Mouse (Mus musculus) left cerebral cortex, postnatal 14 days (tissue): ENCODE results near the gene 2310057N15Rik. TPM values are rescaled to one million over a fixed set of nuclear protein-coding genes. Genes with fewer than 3 reads are reported as not detected.
A peak's percentile ranks its signal among the peaks of the same experiment; 100 is the strongest.
"Not testable (repeated sequence)": the region's sequence is repeated elsewhere in the genome, so short reads cannot be mapped to it uniquely, and the experiment has no call there.

ENCODE experiments used
- DNase-seq, 2 experiments: peaks; one replicate each; pipeline ENCODE4 v3.0.0; 2021 to 2022; ENCODE audit warnings: low spot score in 2 of 2, mixed read lengths in 1 of 2
- intact Hi-C: fragments of 180-260 bp; cut with DNase I; formaldehyde crosslinking; loops from one replicate; pipeline ENCODE4 v1.15.1; 2025
- long read RNA-seq, 2 experiments: library from polyadenylated mRNA; stranded (forward); transcript quantifications; one replicate each; pipeline ENCODE4 v2.0.0; 2021
- total RNA-seq, 2 experiments: library from RNA; stranded (reverse); gene quantifications; 2 replicates each; pipeline ENCODE4 v1.2.3; 2021

The 2310057N15Rik gene
- not detected for total RNA-seq
- long read RNA-seq, experiment 1: 0 reads
- long read RNA-seq, experiment 2: 0 reads

DNA sequence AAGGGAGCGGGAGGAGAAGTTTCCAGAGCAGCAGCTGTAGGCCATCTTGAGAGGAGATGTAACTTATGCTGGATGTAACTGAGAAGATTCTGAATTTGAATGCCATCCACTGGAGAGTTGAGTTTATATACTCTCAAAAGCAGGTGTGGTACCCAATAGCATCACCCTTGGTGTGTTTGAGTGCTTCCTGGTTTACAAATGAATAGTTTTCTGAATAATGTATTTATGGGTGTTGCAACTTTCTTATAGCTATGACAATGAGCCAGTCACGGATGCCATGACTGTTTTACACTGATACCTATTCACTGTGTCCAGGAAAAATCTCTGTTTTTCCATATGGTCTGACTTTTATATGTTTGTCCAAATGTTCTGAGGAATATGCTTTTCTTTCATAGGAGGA lies at the start of gene 2310057N15Rik:
2310057N15Rik (minus strand) TSS at position 101 of the 400 bp plus-strand sequence.
- intact Hi-C loops: no loop called here
- no peak for DNase-seq

DNA sequence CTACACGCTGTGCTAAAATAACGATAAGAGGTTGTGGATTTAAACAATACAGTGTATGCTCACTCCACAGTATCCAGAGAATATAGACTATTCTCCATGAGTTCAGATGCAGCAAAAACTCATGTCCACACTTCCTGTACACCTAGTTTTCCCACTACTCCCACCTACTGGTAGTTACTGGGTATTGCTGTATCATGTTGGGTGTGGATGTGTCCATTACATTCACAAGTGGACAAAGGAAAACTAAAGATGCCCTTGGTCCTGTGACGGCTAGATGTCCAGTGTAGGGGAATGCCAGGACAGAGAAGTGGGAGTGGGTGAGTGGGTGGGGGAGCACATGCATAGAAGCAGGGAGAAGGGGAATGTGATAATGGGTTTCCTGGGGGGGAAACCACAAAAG lies 49.7 kb upstream of the 2310057N15Rik start:
- peak; percentile 11 to 15 for DNase-seq
- intact Hi-C loops: no loop called here

DNA sequence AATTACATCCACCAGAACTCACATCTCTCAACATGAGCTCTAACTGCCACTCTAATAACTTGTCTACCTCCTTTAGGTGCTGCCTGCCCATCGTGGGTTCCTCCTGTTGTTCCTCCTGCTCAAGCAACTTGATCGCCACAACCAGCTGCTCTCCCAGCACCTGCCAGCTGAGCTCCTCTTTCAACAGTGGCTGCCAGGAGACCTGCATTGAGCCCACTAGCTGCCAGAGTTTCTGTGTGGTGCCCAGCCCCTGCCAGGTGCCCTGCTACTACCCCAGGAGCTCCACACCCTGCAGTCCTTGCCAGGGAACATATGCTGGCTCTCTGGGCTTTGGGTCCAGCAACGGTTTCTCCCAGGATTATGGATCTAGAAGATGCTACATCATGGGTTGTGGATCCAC lies 46.1 kb upstream of the 2310057N15Rik start, which contains the start of gene Krtap15:
Krtap15 (plus strand) TSS at position 150 of the 400 bp plus-strand sequence.
- no peak for DNase-seq
- intact Hi-C loops: no loop called here

- intact Hi-C loops: no loop called here
Measured at GRCm38 (mm10) chr16:88811827-88812226, 37.8 kb upstream of the 2310057N15Rik start, which contains the start of gene Gm20741. TSS of gene Gm20741 (minus strand) at chr16:88812220.

GRCm38 (mm10) chr16:88786786-88787185 lies 12.8 kb upstream of the 2310057N15Rik start:
- DNase-seq: no peak
- intact Hi-C loops: no loop called here

More at GRCm38 (mm10) chr16:88811827-88812226, 37.8 kb upstream of the 2310057N15Rik start, which contains the start of gene Gm20741:
- no peak for DNase-seq

- no peak for DNase-seq
Measured at GRCm38 (mm10) chr16:88777596-88777995, 3.6 kb upstream of the 2310057N15Rik start, which contains the start of gene Gm5965. TSS of gene Gm5965 (plus strand) at chr16:88777896.

GRCm38 (mm10) chr16:88758547-88758946 lies 15.5 kb downstream of the 2310057N15Rik start, which contains the start of gene 2310034C09Rik:
TSS of gene 2310034C09Rik (plus strand) at chr16:88758847.
- intact Hi-C loops, DNase-seq: not testable (repeated sequence)

More at GRCm38 (mm10) chr16:88777596-88777995, 3.6 kb upstream of the 2310057N15Rik start, which contains the start of gene Gm5965:
- intact Hi-C loops: no loop called here

GRCm38 (mm10) chr16:88751535-88751934 lies 22.5 kb downstream of the 2310057N15Rik start, which contains the start of gene Krtap13:
TSS of gene Krtap13 (minus strand) at chr16:88751635.
- DNase-seq, intact Hi-C loops: not testable (repeated sequence)

- intact Hi-C loops: no loop called here
- DNase-seq: no peak
Measured at GRCm38 (mm10) chr16:88747943-88748342, 26.1 kb downstream of the 2310057N15Rik start.

- no peak for DNase-seq
- intact Hi-C loops: no loop called here
Measured at GRCm38 (mm10) chr16:88744750-88745340, 29.2 kb downstream of the 2310057N15Rik start.

DNA sequence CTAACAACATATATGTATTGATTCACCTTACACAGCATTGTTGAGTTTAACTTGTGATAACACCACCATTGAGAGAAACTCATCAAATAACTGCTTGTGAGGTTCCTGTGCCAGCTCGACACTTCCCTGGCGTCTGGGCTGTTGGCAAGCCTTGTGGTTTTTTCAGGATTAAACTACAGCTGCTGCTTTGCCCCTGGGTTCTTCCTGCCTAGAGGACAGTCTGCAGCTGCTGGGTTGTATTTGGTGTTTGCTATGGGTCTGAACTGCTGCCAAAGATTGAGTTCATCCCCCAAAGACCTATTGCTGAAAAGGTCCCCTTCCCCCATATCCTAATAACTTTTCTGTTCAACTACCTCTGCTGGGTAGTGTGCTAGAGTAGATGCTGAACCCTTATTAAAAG lies 38.6 kb downstream of the 2310057N15Rik start:
- intact Hi-C loops: no loop called here
- DNase-seq: no peak

DNA sequence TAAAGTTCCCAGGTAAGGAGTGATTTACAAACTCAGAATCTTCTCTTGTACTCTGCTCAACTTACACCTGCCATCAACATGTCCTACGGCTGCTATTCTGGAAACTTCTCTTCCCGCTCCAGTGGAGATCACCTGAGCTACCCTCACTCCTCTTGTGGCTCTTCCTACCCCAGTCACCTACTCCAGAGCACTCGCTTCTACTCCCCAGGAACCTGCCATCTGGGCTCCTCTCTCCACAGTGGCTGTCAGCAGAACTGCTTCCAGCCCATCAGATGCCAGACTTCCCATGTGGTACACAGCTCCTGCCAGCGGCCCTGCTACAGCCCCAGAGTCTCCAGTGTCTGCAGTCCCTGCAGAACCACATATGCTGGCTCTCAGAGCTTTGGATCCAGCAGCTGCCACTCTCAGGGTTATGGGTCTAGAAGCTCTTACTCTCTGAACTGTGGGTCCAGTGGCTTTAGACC lies 45.2 kb downstream of the 2310057N15Rik start, which contains the start of gene Krtap13-1:
Krtap13-1 (plus strand) TSS at position 51 of the 464 bp plus-strand sequence.
- intact Hi-C loops: no loop called here
- no peak for DNase-seq

Other genes starting within 250 kb of the 2310057N15Rik start
- gene Cldn8, start 211.0 kb downstream of the 2310057N15Rik start, total RNA-seq: not detected
- gene Krtap24-1, start 161.9 kb downstream of the 2310057N15Rik start, total RNA-seq: not detected
- not detected for gene 2310079G19Rik, start 146.5 kb downstream of the 2310057N15Rik start, total RNA-seq
- not detected for gene Krtap26-1, start 126.4 kb downstream of the 2310057N15Rik start, total RNA-seq
- gene Krtap27-1, start 102.5 kb downstream of the 2310057N15Rik start, total RNA-seq: not detected
- not detected for gene 2310061N02Rik, start 66.2 kb downstream of the 2310057N15Rik start, total RNA-seq
- gene Krtap13-1, start 45.3 kb downstream of the 2310057N15Rik start, total RNA-seq: not detected
- not detected for gene Krtap13, start 22.6 kb downstream of the 2310057N15Rik start, total RNA-seq
- gene 2310034C09Rik, start 15.4 kb downstream of the 2310057N15Rik start, total RNA-seq: not detected
- not detected for gene Gm5965, start 3.7 kb upstream of the 2310057N15Rik start, total RNA-seq
- gene Gm20741, start 38.0 kb upstream of the 2310057N15Rik start, total RNA-seq: not detected
- not detected for gene Krtap15, start 46.0 kb upstream of the 2310057N15Rik start, total RNA-seq
- not detected for gene Krtap14, start 51.9 kb upstream of the 2310057N15Rik start, total RNA-seq
- gene Krtap19-1, start 95.2 kb upstream of the 2310057N15Rik start, total RNA-seq: not detected
- not detected for gene Krtap19-2, start 100.1 kb upstream of the 2310057N15Rik start, total RNA-seq
- not detected for gene Krtap19-3, start 103.8 kb upstream of the 2310057N15Rik start, total RNA-seq
- gene Krtap19-4, start 110.9 kb upstream of the 2310057N15Rik start, total RNA-seq: not detected
- not detected for gene Krtap19-5, start 122.3 kb upstream of the 2310057N15Rik start, total RNA-seq
- gene Krtap19-9b, start 158.1 kb upstream of the 2310057N15Rik start, total RNA-seq: not detected
- not detected for gene Krtap16-3, start 188.7 kb upstream of the 2310057N15Rik start, total RNA-seq
- gene Krtap22-2, start 236.6 kb upstream of the 2310057N15Rik start, total RNA-seq: not detected
- gene Gm10229, start 241.1 kb upstream of the 2310057N15Rik start, total RNA-seq: not detected